Mouse (Mus musculus) frontal cortex, postnatal 36 days (tissue): Measurements from ENCODE around the gene Mindy1.

ENCODE experiments used
- DNase-seq, 2 experiments: peaks; one replicate each; pipeline ENCODE4 v3.0.0; 2022; ENCODE audit warnings: low spot score in 2 of 2

Mindy1 gene

DNA sequence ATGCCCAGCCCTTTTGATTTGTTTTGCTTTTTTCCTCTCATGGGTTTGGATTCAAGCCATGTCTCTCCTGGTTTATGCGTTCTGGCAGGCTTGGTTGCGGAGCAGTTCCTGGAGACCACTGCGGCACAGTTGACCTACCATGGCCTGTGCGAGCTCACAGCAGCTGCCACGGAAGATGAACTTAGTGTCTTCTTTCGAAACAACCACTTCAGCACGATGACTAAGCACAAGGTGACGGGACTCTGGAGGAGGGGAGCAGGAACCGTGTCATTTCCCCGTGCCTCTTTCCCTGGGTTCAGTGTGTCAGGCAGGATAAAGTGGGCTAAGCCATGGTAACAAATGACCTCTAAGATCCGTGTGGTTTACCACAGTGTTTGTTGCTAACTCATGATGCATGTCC lies 12.4 kb downstream of the Mindy1 start:
- no peak for DNase-seq

DNA sequence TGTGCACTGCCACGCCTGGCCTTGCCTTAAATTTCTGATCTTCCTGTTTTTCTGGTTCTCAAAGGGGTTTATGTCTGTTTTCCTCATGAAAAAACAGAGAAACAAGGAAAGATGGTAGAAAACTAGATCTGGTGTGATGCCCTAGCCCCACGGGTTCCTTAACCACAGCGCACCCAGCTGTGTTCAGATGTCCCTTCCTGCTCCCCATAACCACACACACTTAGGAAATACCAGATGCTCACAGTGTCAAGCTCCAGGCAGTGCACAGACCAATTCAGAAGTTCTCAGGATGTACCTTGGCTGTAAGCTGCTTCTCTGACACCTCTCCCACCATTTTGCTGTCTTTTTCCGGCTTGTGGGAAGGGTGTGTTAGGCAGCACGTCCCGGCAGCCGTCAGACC lies 13.2 kb downstream of the Mindy1 start:
- no peak for DNase-seq

DNA sequence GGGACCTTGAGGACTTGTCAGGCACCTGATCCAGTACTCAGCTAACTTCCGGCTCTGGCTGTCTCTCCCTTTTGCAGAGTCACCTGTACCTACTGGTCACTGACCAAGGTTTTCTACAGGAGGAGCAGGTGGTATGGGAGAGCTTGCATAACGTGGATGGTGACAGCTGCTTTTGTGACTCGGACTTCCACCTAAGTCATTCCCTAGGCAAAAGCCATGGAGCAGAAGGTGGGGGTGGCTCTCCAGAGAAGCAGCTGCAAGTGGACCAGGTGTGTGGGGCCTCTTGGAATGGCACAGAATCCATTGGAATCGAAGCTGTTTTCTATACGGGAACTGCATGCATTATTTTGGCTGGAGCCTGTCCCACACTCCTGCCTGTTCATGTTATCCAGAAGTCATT lies 13.6 kb downstream of the Mindy1 start:
- DNase-seq, result no peak

DNA sequence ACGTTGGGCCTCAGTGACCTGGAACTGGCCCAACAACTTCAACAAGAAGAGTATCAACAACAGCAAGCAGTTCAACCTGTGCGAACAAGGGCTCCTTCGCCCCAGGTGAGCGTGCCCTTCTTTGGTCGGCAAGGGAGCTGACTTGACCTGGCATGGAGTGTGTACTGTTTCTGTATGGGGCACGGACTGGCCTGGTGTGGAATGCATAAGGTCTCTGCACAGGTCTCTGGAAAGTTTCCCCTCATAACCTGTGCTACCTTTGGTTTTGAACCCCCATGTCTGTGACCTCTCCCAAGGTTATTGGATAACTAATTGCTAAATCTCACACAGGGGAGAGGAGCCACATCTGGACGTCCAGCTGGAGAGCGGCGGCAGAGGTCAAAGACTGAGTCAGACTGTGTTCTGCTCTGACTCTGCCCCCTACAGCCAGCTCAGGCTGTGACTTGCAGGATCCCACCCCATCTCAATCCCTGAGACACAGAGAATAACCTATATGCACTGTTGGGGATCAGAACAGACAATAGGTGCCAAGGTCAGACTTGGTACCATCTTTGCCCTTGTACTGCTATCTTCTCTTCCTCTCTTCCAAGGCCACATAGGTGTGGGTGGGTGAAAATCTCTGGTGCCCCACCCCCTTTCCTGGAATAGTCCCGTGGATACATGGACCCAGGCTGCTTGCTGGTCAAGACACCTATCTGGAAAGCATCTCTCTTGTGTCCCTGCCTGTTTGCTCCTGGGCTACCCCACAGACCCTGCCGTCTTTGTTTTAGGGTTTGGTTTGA lies 14.4 kb downstream of the Mindy1 start:
- DNase-seq, result no peak

DNA sequence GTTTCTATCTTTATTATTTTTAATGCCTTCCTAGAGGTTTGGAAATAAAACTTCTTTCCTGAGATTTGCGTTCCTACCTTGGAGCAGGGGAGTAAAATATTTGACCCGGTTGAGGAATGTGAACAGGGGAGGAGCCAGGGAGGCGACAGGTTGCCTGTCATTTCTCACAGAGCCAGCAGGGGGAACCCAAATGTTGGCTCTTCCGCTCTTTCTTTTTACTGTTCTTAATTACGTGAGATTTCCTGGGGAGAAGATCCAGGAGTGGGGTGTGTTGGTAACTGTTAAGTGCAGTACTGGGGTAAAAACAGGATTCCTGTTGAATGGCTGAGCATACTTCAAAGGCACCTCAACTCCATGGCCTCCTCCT lies 14.9 kb downstream of the Mindy1 start:
- no peak for DNase-seq

DNA sequence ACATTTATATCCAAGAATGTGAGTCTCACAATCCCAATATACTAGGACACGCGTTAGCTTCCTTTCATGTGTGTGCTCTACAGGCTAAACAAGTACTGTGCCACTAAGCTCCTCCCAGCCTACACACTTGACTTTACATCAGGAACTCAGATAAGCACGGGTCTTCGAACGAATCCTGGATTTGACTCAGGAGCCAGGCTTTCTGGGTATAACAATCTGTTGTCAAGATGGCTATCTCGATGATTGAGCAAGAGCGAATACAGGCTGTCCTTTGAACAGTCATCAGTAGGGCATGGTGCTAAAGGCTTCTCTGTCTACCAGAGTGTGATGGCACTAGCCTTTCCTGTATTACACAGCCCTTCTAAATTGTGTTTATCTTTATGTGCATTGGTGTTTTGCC lies 16.9 kb downstream of the Mindy1 start:
- DNase-seq, result no peak

DNA sequence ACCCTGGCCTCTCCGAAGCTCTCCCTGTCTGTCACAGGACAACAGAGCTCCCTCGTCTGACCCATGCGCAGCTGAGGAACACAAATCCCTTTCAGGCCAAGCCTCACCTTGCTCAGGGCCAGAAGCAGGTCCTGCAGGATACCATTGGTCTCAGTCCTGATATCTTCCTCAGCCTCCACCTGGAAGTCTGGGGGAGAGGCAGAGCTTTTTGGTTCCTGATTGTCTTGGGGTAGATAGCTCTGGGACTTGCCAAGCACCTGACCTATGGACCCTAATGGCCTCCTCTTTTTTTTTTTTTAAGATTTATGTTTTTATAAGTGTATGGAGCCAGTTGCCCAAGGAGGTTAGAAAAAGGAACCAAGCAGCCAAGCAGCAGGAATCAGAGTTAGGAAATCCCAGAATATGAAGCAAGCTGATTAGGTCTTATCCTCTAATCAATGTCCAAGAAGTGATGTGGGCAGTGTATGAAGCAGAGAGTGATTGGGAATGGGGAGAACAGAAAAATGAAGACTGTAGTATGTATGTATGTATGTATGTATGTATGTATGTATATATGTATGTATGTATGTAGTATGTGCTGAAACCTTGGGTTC lies 20.2 kb downstream of the Mindy1 start:
- DNase-seq, result no peak

DNA sequence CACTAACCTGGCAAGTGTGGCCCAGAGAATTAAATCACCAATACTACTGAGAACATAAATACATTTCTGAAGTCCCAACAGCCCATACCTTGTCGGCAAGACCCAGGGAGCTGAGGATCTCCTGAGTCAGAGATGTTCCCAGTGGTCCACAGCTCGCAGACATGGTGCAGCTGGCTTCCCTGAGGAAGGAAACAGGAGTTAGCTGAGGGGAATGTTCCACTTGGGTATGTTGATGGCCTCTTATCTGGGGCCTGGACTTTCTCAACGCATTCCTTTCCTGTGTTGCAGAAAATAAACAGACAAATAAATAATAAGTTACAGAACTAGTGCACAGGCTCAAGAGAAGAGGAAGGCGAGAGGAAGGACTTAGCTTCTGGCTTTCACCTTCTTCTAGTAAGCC lies 25.1 kb downstream of the Mindy1 start:
- no peak for DNase-seq

DNA sequence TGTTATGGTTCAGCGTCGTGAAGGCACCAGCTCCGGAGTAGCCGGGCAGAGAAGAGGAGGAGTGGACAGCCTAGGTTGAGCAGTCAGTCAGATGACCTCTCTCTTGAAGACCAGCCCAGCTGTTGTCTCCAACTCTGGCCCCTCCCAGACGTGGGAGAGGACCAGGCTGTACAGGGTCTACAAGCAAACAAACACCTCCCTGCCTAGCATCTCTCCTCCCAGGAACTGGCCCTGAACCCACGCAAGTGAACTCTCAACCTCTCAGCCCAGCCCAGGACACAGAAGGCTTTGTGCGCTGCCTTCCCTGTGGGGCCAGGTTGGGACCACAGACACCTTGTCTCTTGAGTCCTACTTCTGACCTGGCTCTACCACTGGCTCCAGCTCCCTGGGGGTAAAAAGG lies 26.0 kb downstream of the Mindy1 start, which contains the start of gene Anxa9:
Gene Anxa9, minus strand, starts transcription at position 77 of the 400 bp plus-strand sequence.
- no peak for DNase-seq

DNA sequence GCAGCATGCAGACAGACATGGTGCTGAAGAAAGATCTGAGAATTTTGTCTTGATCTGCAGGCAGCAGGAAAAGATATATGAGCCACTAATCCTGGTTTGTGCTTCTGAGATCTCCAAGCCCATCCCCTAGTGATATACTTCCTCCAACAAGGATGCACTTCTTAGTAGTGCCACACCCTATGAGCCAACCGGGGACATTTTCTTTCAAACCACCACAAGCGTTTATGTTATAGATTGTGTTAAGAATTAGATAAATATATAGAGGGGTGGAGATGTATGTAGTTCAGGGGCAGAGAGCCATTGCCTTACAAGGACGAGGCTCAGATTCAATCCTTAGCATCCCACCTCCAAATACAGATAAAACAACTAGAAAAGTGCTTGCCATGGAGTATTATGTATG lies 29.4 kb downstream of the Mindy1 start:
- DNase-seq, result no peak

DNA sequence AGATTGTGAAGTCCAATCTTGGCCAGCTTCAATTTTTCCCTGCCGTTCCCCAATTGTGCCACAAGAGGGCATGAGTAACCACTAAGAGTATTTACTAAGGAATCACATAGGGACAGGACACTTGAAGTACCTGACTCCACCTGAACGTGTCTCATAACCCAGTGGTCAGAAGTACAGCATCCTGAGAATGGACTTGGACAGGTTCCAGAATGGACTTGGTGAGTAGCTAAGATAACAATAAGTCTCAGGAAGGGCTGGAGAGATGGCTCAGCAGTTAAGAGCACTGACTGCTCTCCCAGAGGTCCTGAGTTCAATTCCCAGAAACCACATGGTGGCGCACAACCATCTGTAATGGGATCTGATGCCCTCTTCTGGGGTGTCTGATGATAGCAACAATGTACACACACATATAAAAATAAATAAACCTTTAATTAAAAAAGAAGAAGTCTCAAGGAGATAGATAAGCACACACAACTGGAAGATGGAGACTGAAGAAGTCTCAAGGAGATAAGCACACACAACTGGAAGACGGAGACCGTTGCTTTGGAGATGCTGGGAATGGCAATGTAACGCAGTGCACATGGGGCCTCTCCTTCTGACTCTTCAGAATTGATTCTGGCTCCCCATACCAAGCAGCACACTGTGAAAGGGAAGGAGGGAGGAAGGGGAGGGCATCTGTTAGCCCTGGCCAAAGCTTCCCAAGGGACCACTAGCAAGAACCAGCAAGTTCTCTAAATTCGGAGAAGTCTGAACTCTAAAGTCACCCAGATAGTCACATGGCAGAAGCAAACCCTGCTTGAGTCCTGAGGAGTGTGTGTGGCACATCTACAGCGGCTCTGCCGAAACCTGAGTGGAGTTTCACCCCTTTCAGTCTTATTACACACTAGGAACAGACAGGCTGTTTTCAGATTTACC lies 30.1 kb downstream of the Mindy1 start:
- DNase-seq, result peak; percentile 55 to 82

DNA sequence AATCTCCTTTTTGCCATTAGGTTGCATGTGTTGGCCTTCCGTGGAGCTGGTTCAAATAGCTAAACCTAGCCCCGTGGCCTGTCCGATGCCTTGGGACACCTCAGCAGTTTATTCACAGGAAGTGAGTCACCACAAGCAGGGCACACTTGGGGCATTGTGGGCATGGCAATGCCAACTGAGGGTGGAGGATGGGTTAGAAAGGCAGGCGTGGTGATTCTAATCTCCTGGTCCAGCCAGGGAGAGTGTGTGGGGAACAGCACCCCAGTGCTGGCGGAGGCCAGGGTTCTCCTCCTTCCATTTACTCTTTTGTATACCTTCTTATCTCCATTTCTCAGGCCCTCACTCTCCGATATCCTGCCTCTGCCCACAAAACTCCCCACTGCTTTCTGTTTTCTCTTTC lies 31.5 kb downstream of the Mindy1 start:
- no peak for DNase-seq

DNA sequence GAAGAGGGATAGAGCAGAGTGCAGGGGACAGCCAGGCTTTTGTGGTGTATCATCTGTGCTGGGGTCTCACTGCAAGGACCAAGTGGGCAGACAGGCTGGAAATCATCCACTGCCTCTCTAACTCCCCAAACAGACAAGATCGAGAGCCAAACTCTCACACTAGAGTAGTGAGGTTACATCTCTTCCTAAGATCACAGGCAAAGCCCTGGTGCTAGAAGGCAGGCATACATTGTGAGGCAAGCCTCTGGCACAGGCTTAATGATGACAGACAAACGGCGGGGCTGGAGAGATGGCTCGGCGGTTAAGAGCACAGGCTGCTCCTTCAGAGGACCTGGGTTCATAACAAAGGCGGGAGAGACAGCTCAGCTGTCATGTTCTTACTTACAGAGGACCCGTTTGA lies 32.3 kb downstream of the Mindy1 start:
- no peak for DNase-seq

DNA sequence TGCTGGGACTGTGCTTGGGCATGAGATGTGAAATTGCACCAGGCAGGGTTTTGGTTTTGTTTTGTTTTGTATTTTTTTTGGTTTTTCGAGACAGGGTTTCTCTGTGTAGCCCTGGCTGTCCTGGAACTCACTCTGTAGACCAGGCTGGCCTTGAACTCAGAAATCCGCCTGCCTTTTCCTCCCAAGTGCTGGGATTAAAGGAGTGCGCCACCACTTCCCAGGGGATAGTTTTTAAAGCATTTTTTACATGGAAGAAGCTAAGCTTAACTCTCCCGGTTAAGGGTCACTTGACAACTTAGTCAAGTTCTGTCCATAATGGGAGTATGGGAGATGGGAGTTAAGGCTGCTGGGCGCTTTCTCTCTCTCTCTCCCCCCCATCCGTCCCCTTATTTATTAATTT lies 32.9 kb downstream of the Mindy1 start:
- DNase-seq, result no peak

DNA sequence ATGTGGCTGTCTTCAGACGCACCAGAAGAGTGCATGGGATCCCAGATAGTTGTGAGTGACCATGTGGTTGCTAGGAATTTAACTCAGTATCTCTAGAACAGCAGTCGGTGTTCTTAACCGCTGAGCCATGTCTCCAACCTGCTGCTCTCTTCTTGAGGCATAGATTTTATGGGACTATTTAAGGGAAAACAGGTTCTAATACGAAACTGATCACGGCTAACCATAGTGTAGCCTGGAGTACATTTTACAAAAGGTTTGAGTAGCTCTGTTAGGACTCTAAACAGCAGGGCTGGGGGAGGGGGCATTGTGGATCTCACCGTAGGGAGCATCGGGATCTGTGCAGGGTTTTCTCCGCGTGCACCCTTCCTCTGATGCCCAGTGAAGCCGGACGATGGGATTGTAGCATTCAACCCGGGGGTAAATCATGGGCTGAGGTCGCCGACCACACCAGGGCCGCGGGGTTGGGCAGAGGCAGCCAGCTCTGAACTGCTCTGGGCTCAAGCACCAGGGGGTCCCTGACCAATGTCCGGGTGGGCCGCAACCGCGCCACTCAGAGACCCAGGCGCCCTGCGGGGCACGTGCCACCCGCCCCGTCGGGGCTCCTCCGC lies 33.4 kb downstream of the Mindy1 start, which contains the start of gene Cers2:
Gene Cers2, plus strand, starts transcription at position 306 of the 608 bp plus-strand sequence.
- no peak for DNase-seq

DNA sequence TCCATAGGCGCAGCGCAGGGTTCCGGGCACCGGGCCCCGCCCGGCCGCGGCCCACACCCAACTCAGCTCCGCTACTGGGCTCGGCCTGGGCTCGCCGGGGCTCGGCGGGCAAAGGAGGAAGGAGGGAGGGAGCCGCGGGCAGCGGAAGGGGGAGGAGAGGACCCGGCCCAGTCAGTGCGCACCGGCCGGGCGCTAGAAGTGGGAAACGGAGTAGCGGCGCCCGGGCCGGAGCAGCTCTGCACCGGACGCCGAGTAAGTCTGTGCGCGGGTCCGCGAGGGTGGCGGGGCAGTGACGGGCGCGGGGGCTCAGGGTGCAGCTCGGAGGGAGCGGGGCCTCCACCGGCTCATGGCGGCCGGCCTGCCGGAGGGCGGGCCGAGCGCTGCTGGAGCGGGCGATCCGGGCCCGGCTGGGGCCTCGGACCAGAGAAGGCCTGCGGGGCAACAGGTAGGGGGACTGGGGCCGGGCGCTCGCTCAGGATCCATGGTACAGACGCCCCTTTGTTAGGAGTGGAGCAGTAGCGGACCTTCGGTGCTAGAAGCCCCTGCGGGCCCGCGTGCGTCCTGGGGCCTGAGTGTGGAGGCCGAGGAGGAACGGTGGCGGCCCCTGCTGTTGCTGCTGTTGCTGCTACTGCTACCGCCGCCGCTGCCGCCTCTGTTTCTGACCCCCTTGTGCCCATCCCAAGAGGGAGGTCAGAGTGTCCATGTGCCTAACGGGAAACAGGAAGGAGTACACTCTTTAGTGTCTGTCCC lies 34.1 kb downstream of the Mindy1 start:
- DNase-seq, result peak; percentile 63 to 68

DNA sequence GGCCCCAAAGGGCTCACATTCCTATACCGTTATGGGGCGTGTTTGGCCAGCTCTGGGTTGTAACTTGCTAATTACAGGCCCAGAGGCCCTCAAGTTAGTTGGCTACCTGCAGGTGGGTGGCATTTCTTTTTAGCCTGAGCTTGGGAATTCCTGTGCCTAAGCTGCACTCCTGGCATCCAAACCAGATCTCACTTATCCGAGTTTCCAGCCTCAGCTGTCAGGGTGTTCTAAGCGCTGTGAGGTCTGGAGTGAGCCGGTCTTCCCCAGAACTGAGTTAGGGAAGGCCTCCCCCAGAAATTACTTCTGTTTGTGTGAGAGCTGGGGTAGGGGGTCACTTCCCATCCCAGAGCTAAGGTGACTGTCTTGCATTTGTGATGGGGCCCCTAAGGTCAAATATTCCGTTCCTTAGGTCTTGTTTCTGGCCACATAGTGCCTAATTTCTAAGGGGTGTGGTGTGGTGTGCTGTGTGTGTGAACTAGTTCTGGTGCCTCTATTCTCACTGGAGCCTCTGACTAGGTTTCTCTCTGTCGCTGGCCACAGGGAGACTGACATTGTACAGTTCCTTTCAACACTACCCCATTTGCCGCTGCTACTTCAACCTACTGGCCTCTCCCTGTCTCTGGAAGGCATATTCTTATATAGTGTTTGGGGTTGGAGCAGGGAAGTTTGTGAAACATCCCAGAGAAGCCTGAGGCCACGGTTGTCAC lies 34.9 kb downstream of the Mindy1 start:
- DNase-seq, result no peak

DNA sequence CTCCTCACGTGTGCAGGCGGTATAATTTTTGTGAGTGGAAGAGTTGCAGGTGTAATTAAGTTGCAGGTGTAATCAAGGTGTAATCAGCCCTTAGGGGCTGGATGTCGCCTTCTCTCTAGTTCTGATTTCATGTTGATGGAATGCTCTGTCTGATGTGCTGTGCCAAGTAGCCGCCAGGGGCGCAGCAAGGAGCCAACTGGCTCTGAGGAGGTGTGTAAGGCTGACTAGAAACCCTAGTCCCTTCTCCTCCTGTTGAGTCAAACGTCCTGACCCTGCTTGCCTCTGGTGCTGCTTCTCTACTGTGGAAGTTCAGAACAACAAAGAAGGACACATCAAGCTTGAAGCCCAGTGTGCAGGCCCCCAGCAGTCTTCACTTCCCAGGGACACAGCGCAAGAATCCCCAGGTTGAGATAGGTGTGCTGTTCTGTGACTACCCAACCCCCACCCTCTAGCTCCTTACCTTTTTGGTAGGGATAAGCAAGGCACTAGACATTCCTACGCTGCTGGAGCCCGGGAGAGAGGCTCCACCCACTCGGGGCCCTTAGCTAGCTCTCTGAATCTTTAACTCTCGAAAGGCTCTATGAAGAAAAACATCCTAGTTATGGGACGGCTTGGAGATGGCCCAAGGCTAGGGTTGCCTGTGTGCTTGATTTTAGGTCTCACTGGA lies 36.4 kb downstream of the Mindy1 start:
- peak in 1 of 2 experiments; percentile 61 for DNase-seq

DNA sequence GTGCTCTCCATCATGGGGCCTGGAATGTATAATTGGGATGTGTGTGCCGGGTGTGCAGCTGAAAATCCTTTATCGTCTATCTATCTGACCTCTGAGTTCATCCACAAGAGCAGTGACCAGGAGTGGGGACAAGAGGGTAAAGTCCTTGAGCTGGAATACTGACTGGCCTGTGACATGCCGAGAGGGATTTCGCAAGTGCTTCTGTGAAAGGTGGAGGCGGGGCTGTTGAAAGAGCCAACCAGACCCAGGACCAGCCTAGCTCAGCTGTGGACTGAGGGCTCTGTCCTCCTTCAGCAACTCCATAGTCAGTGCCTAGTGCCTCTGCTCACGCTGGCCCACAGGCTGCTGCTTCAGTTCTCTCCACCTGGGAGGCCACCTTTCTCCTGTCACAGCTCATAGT lies 37.4 kb downstream of the Mindy1 start:
- DNase-seq, result no peak

DNA sequence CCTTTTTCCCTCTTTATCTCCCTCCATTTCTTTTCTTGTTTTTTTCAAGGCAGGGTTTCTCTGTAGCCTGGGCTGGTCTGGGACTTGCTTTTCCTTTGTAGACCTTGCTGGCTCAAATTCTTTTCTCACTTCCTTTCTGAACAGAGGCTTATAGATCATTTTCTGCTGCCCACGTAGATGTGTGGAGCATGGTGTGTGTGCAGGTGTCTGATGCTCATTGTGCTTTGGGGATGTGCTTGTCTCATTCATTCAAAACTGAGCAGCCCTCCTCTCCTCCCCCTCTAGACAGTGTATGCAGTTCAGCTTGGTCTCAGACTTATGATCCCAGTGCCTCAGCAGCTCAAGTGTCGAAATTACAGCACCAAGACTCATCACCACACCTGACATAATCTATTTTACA lies 38.0 kb downstream of the Mindy1 start:
- DNase-seq, result no peak
